Mouse (Mus musculus) liver, adult (tissue): Measurements from ENCODE around the gene Vmn1r225.

Experiments
- GATA4 ChIP-seq: IDR thresholded peaks from 2 replicates; pipeline ENCODE4 v1.6.1; 2014; ENCODE audit warnings: mild to moderate bottlenecking, low read length; ENCODE audit not compliant: insufficient replicate concordance

The Vmn1r225 gene

DNA sequence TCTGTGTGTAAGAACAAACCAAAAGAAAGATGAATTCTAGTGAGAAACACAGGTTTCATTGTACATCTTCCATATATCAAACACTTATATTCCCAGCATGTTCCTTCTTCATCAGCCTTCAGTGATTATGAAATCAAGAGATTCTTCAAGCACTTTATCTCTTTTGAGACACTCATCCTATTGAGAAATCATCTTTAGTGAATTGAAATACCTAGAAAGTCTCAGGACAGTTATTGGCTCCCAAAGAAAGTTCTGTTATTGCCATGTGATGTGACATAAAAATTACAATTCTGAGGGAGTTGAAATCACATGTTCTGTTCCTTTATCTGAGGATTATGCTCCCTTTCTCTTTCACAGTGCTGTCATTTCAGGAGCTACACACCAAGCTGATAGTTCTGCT is at the start of gene Vmn1r225:
TSS of gene Vmn1r225 (plus strand) at position 301 of the 400 bp plus-strand sequence.
- no peak for TF ChIP-seq GATA4

DNA sequence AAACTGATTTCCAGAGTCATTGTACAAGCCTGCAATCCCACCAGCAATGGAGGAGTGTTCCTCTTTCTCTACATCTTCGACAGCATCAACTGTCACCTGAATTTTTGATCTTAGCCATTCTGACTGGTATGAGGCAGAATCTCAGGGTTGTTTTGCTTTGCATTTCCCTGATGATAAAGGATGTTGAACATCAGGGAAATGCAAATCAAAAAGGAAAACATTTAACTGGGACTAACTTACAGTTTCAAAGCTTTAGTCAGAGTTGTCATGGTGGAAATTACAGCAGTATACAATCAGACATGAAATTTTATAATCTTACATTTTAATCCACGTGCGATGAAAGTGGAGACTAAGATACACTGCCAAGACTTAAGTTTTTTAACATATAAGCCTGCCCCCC is 24.6 kb upstream of the Vmn1r225 start:
- no peak for TF ChIP-seq GATA4

DNA sequence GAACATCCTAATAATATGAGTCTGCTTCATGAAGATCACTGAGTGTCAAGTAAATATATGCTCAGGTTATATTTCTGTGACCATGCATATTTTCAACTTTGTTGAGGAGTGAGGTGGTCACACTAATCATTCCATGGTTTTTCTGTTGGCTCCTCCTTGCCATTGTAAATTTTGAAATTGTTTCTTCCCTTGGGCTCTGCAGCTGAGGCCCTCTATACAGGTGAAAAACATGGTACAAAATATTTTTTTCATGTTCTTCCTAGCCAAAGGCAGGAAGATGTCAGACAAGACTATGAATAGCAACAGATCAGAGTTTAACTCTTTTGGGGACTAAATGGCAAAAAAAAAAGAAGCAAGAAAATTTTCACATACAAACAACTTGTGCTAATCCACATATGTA is 16.7 kb upstream of the Vmn1r225 start, which contains the start of gene Vmn2r108:
TSS of gene Vmn2r108 (minus strand) at position 101 of the 400 bp plus-strand sequence.
- no peak for TF ChIP-seq GATA4
